Mouse (Mus musculus) G1E (cell line): ENCODE measurements around the gene Fam133b. TPM values are rescaled to one million over a fixed set of nuclear protein-coding genes. Genes with fewer than 3 reads are reported as not detected.

Experiments used
- polyA plus RNA-seq: library from polyadenylated mRNA; stranded (reverse); fragments of >175 nt; gene quantifications from 2 replicates; pipeline ENCODE4 v1.2.3, GENCODE M21; 2012
- total RNA-seq, 2 experiments: library from RNA; stranded (forward) in 1 of 2; stranded (reverse) in 1 of 2; fragments of 200-1000 nt in 1 of 2; fragments of >200 nt in 1 of 2; fragmentation: Nextera tagmentation in 1 of 2; gene quantifications; 2 replicates each; pipeline ENCODE4 v1.2.3; 2014 to 2017

Gene Fam133b
- total and polyA plus RNA-seq, 3 experiments, result 16.9 to 76.2 (median 59.0) TPM

Other genes with a start within 250 kb of the Fam133b start
- gene Cdk6, start 202.3 kb upstream of the Fam133b start, total RNA-seq (2014; fragmentation: Nextera tagmentation), result 142 and 144 TPM in 2 replicates
- 54.9 and 75.2 TPM in 2 replicates for gene Cdk6, start 202.3 kb upstream of the Fam133b start, total RNA-seq (2017)
- 114 and 129 TPM in 2 replicates for gene Cdk6, start 202.3 kb upstream of the Fam133b start, polyA plus RNA-seq
- 20.0 and 23.1 TPM in 2 replicates for gene 1700109H08Rik, start 27.7 kb downstream of the Fam133b start, total RNA-seq (2014; fragmentation: Nextera tagmentation)
- 6.0 and 9.5 TPM in 2 replicates for gene 1700109H08Rik, start 27.7 kb downstream of the Fam133b start, total RNA-seq (2017)
- gene 1700109H08Rik, start 27.7 kb downstream of the Fam133b start, polyA plus RNA-seq, result 0.30 and 0.59 TPM in 2 replicates
- 34.4 and 48.0 TPM in 2 replicates for gene Pex1, start 52.2 kb downstream of the Fam133b start, total RNA-seq (2014; fragmentation: Nextera tagmentation)
- 27.4 and 29.0 TPM in 2 replicates for gene Pex1, start 52.2 kb downstream of the Fam133b start, total RNA-seq (2017)
- 3.9 and 4.9 TPM in 2 replicates for gene Pex1, start 52.2 kb downstream of the Fam133b start, polyA plus RNA-seq
- gene Rbm48, start 52.8 kb downstream of the Fam133b start, total RNA-seq (2014; fragmentation: Nextera tagmentation), result 21.6 and 60.5 TPM in 2 replicates
- gene Rbm48, start 52.8 kb downstream of the Fam133b start, total RNA-seq (2017), result 28.9 and 38.8 TPM in 2 replicates
- 2.8 and 4.0 TPM in 2 replicates for gene Rbm48, start 52.8 kb downstream of the Fam133b start, polyA plus RNA-seq
- gene Tmbim7, start 107.3 kb downstream of the Fam133b start, total RNA-seq (2014; fragmentation: Nextera tagmentation), result not detected in 2 replicates
- not detected in 2 replicates for gene Tmbim7, start 107.3 kb downstream of the Fam133b start, total RNA-seq (2017)
- not detected in 2 replicates for gene Tmbim7, start 107.3 kb downstream of the Fam133b start, polyA plus RNA-seq
- gene Gatad1, start 113.4 kb downstream of the Fam133b start, total RNA-seq (2014; fragmentation: Nextera tagmentation), result 202 and 212 TPM in 2 replicates
- gene Gatad1, start 113.4 kb downstream of the Fam133b start, total RNA-seq (2017), result 202 and 227 TPM in 2 replicates
- gene Gatad1, start 113.4 kb downstream of the Fam133b start, polyA plus RNA-seq, result 60.2 and 81.6 TPM in 2 replicates